Mouse (Mus musculus) stomach, embryonic 15.5 days (tissue): ENCODE measurements around the gene Prim1. TPM values are rescaled to one million over a fixed set of nuclear protein-coding genes. Genes with fewer than 3 reads are reported as not detected.
A peak's percentile ranks its signal among the peaks of the same experiment; 100 is the strongest.

Experiments used
- ATAC-seq: fragments of 200-750 bp; cut with Nextera tagmentation; 2 replicates; pipeline ENCODE4 v1.8.0; 2017; ENCODE audit warnings: low read depth, moderate number of reproducible peaks, moderate TSS enrichment; ENCODE audit not compliant: insufficient read depth, low FRiP score
- H3K27ac ChIP-seq: fragments of 300-500 bp; sonication (generic); 2 replicates; pipeline ENCODE4 v1.5.1; 2015; ENCODE audit warnings: mild to moderate bottlenecking, inconsistent platforms
- H3K27me3 ChIP-seq: fragments of 300-500 bp; sonication (generic); replicated peaks from 2 replicates; pipeline ENCODE4 v1.6.1; 2015; ENCODE audit warnings: inconsistent platforms
- H3K36me3 ChIP-seq: fragments of 300-500 bp; sonication (generic); 2 replicates; pipeline ENCODE4 v1.6.1; 2015; ENCODE audit warnings: inconsistent platforms
- H3K4me1 ChIP-seq: fragments of 300-500 bp; sonication (generic); 2 replicates; pipeline ENCODE4 v1.6.1; 2015; ENCODE audit warnings: inconsistent platforms
- H3K4me2 ChIP-seq: fragments of 300-500 bp; sonication (generic); 2 replicates; pipeline ENCODE4 v1.6.1; 2015; ENCODE audit warnings: mild to moderate bottlenecking, inconsistent platforms
- H3K4me3 ChIP-seq: fragments of 300-500 bp; sonication (generic); replicated peaks from 2 replicates; pipeline ENCODE4 v1.5.1; 2015; ENCODE audit warnings: inconsistent platforms
- H3K9ac ChIP-seq: fragments of 300-500 bp; sonication (generic); 2 replicates; pipeline ENCODE4 v1.6.1; 2015; ENCODE audit warnings: inconsistent platforms
- H3K9me3 ChIP-seq: fragments of 300-500 bp; sonication (generic); 2 replicates; pipeline ENCODE4 v1.6.1; 2016; ENCODE audit warnings: inconsistent platforms
- WGBS: fragments of 180-500 bp; shearing (Covaris S2); methylation state at CpG from one replicate; pipeline ENCODE4 v1.1.7; 2015; 5-methylcytosine and 5-hydroxymethylcytosine counted together
- polyA plus RNA-seq: library from polyadenylated mRNA; unstranded; fragments of >200 nt; fragmentation: Nextera tagmentation; extraction: Ambion mirVana; gene quantifications from 2 replicates; pipeline ENCODE4 v1.2.1, GENCODE M21; 2015

Gene Prim1
- polyA plus RNA-seq, 1 experiment from 2014 or later = 69.9 TPM

DNA sequence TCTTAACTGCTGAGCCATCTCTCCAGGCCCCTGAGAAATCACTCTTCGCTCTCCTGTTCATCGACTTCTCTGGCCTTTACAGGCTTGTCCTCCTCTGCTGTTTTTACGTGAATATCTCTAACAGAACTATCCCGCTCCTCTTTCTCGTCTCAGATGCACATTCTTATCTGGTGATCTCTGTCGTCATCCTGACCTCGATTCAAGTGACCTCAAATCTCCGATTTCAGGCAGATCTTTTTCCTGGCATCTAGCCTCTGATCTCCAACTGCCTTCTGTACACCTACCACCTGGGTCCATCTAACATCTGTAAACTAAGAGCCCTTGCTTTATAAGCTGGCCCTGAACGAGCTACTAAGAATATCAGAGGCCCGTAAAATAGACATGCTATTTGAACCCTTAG, 10.1 kb upstream of the Prim1 start:
- Histone ChIP-seq H3K4me1 (no peaks in the 10 kb centered on the region), H3K27me3 (no peaks in the 10 kb centered on the region), H3K27ac (no peak overlapping the region), H3K9me3 (no peaks in the 10 kb centered on the region), H3K4me3 (no peak overlapping the region), H3K9ac (no peak overlapping the region), H3K4me2 (no peak overlapping the region), H3K36me3 (no peaks in the 10 kb centered on the region)
- ATAC-seq = no peak
- WGBS = 77% methylated on average over 10 of the region's 10 CpGs

- H3K36me3 ChIP-seq = no peaks in the 10 kb centered on the region
- H3K4me2 ChIP-seq = no peak overlapping the region
- H3K4me1 ChIP-seq = no peaks in the 10 kb centered on the region
- H3K9ac ChIP-seq = no peak overlapping the region
- no peak overlapping the region for H3K27ac ChIP-seq
- H3K27me3 ChIP-seq = no peaks in the 10 kb centered on the region
- WGBS = 74% methylated on average over 8 of the region's 8 CpGs
- no peaks in the 10 kb centered on the region for H3K9me3 ChIP-seq
- H3K4me3 ChIP-seq = no peak overlapping the region
- peak; percentile 51; the same call in 1 of the 2 replicates for ATAC-seq
These were observed 9.5 kb upstream of the Prim1 start for GRCm38 (mm10) chr10:128005479-128005878.

DNA sequence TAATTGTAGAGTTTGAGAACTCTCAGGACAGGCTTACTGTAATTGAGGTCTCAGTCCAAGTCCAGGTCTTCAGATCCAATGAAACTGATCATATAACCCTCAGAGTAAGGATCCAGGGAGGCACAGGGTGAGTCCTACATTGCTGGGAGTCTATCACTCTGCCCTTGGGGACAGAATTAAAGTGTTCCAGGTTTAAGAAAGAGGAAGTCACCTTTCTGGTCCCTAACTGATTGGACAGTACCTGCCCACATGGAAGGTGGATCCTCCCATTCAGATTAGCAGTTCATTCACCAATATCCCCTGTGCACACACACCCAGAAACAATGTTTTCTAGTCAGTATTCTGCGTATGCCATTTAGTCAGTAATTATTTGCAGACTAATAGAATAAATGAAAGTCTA, 7.5 kb upstream of the Prim1 start, which contains the start of gene Hsd17b6:
Gene Hsd17b6 (minus strand): TSS at position 166 of the 400 bp plus-strand sequence.
- no peak within 1 kb of the TSS for H3K9ac ChIP-seq
- ATAC-seq = no peak
- H3K36me3 ChIP-seq = no peaks in the 10 kb centered on the region
- H3K9me3 ChIP-seq = no peaks in the 10 kb centered on the region
- no peaks in the 10 kb centered on the region for H3K4me1 ChIP-seq
- no peaks in the 10 kb centered on the region for H3K27me3 ChIP-seq
- no peak within 1 kb of the TSS for H3K4me3 ChIP-seq
- no peak within 1 kb of the TSS for H3K27ac ChIP-seq
- H3K4me2 ChIP-seq = no peak within 1 kb of the TSS
- WGBS = 93% methylated on average over 1 of the region's 1 CpGs

- H3K9me3 ChIP-seq = no peaks in the 10 kb centered on the region
- H3K4me2 ChIP-seq = no peak overlapping the region
- no peaks in the 10 kb centered on the region for H3K4me1 ChIP-seq
- ATAC-seq = peak; percentile 59; the same call in 1 of the 2 replicates
- 12% methylated on average over 4 of the region's 4 CpGs for WGBS
- H3K27me3 ChIP-seq = no peaks in the 10 kb centered on the region
- H3K9ac ChIP-seq = no peak overlapping the region
- H3K36me3 ChIP-seq = no peaks in the 10 kb centered on the region
- H3K4me3 ChIP-seq = no peak overlapping the region
- no peak overlapping the region for H3K27ac ChIP-seq
These were observed 6.6 kb upstream of the Prim1 start for GRCm38 (mm10) chr10:128008207-128008889.

DNA sequence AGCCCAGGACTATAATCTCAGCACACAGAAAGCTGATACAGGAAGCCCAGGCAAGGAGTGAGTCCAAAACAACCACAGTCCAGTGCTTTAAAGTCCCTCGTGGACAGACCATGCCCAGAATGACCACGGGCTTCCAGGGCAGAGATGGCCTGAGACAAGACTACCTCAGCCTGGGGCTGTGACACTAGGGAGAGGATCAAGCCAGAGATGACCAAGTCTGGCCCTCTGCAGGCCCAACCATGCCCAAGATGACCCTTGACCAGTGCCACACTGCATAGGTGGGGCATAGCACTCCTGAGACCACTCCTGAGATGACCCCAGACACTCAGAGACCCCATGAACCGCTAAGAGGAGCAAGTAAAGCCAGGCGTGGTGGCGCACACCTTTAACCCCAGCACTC, 5.2 kb upstream of the Prim1 start:
- no peak for ATAC-seq
- Histone ChIP-seq H3K4me1 (no peaks in the 10 kb centered on the region), H3K36me3 (no peaks in the 10 kb centered on the region), H3K27ac (no peak overlapping the region), H3K9ac (no peak overlapping the region), H3K4me2 (no peak overlapping the region), H3K27me3 (no peaks in the 10 kb centered on the region), H3K9me3 (no peaks in the 10 kb centered on the region), H3K4me3 (no peak overlapping the region)
- 80% methylated on average over 5 of the region's 5 CpGs for WGBS

GRCm38 (mm10) chr10:128022196-128022595, 7.2 kb downstream of the Prim1 start:
- no peak overlapping the region for H3K4me3 ChIP-seq
- no peak for ATAC-seq
- WGBS = 95% methylated on average over 5 of the region's 5 CpGs
- H3K9ac ChIP-seq = no peak overlapping the region
- H3K9me3 ChIP-seq = no peaks in the 10 kb centered on the region
- peaks cover 43% of the 10 kb centered on the region for H3K36me3 ChIP-seq
- no peak overlapping the region for H3K4me2 ChIP-seq
- no peaks in the 10 kb centered on the region for H3K27me3 ChIP-seq
- H3K4me1 ChIP-seq = no peaks in the 10 kb centered on the region
- H3K27ac ChIP-seq = no peak overlapping the region

GRCm38 (mm10) chr10:128023496-128023895, 8.5 kb downstream of the Prim1 start:
- Histone ChIP-seq H3K9ac (no peak overlapping the region), H3K27me3 (no peaks in the 10 kb centered on the region), H3K27ac (no peak overlapping the region), H3K9me3 (no peaks in the 10 kb centered on the region), H3K4me2 (no peak overlapping the region), H3K4me3 (no peak overlapping the region), H3K36me3 (peaks cover 43% of the 10 kb centered on the region), H3K4me1 (no peaks in the 10 kb centered on the region)
- WGBS = 94% methylated on average over 10 of the region's 10 CpGs
- ATAC-seq = no peak

GRCm38 (mm10) chr10:128029931-128030330, 15.0 kb downstream of the Prim1 start:
- Histone ChIP-seq H3K9ac (no peak overlapping the region), H3K36me3 (peaks cover 30% of the 10 kb centered on the region), H3K9me3 (no peaks in the 10 kb centered on the region), H3K27ac (no peak overlapping the region), H3K27me3 (no peaks in the 10 kb centered on the region), H3K4me3 (no peak overlapping the region), H3K4me1 (0 out of 2 replicates have a peak, but pooled peaks cover 4% of the 10 kb centered on the region), H3K4me2 (no peak overlapping the region)
- no peak for ATAC-seq
- 87% methylated on average over 7 of the region's 7 CpGs for WGBS

GRCm38 (mm10) chr10:128030860-128031259, 15.9 kb downstream of the Prim1 start:
- H3K27ac ChIP-seq = no peak overlapping the region
- no peak for ATAC-seq
- peaks cover 24% of the 10 kb centered on the region for H3K36me3 ChIP-seq
- 0 out of 2 replicates have a peak, but pooled peaks cover 5% of the 10 kb centered on the region for H3K4me1 ChIP-seq
- 54% methylated on average over 2 of the region's 2 CpGs for WGBS
- no peaks in the 10 kb centered on the region for H3K9me3 ChIP-seq
- H3K4me2 ChIP-seq = no peak overlapping the region
- no peak overlapping the region for H3K4me3 ChIP-seq
- no peak overlapping the region for H3K9ac ChIP-seq
- H3K27me3 ChIP-seq = no peaks in the 10 kb centered on the region

DNA sequence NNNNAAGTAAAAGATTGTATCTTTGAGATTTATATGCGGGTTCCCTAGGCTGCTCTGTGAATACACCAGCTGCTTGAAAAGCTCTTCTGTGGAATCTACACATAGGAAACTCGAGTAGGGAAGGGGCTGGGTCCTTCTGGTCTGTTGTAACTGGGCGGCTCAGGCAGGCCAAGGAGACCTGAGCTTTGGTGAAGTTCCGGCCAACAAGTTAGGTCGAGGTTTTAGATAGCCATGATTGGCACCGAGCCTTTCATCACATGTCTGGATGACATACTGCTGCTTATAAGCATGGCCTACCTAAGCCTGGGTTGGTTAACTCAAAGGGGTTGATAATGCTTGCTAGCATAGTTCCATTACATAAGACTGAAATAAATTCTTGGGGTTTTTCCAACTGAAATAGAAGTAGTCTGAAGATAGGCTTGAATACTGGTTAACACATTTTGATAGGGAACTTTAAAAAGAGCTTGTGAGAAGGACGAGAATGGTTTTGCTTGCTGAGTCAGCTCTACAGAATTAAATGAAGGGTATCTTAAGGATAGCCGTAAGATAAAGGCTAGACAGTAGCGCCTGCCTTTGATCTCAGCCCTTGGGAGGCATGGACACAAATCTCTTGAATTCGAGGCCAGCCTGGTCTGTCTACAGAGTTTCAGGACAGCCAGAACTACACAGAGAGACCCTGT, 21.9 kb downstream of the Prim1 start:
- Histone ChIP-seq H3K9ac (peak overlapping the region; percentile 99), H3K27me3 (no peaks in the 10 kb centered on the region), H3K9me3 (no peaks in the 10 kb centered on the region), H3K36me3 (peaks cover 31% of the 10 kb centered on the region), H3K27ac (peak overlapping the region; percentile 98), H3K4me1 (peaks cover 34% of the 10 kb centered on the region), H3K4me3 (peak overlapping the region; percentile 98), H3K4me2 (peak overlapping the region; percentile 77)
- 0 out of 2 replicates have a peak, but pooled peaks have one; percentile 6 for ATAC-seq
- WGBS = 4% methylated on average over 10 of the region's 10 CpGs

DNA sequence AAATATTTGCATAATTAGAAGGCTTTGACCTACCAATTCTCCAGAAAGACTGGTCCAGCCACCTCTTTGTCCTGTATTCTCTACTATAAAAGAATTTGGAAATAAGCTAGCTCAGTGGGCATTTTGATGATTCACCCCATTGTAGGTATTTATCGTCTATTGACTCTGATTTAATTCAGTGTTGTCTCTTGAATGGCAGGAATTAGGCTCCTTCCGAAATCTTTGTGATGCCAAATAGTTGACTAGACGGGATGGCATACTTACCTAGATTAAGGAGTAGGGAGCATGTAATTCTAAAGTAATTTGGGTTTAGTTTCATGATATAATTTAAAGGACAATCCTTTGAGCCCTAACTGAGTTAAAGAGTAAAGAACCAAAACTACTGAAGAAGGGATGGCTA, 23.0 kb downstream of the Prim1 start:
- H3K27me3 ChIP-seq = no peaks in the 10 kb centered on the region
- H3K9ac ChIP-seq = no peak overlapping the region
- ATAC-seq = no peak
- H3K4me2 ChIP-seq = peak overlapping the region; percentile 6; the same call in 1 of the 2 replicates
- H3K4me3 ChIP-seq = no peak overlapping the region
- peaks cover 31% of the 10 kb centered on the region for H3K36me3 ChIP-seq
- H3K9me3 ChIP-seq = no peaks in the 10 kb centered on the region
- WGBS = 65% methylated on average over 3 of the region's 3 CpGs
- H3K27ac ChIP-seq = no peak overlapping the region
- H3K4me1 ChIP-seq = peaks cover 34% of the 10 kb centered on the region

GRCm38 (mm10) chr10:128039167-128039566, 24.2 kb downstream of the Prim1 start:
- Histone ChIP-seq H3K9ac (no peak overlapping the region; the same call in 1 of the 2 replicates), H3K27ac (no peak overlapping the region)
- 30% methylated on average over 5 of the region's 5 CpGs for WGBS

More at GRCm38 (mm10) chr10:128039167-128039566, 24.2 kb downstream of the Prim1 start:
- H3K27me3 ChIP-seq = no peaks in the 10 kb centered on the region
- H3K4me2 ChIP-seq = peak overlapping the region; percentile 6; the same call in 1 of the 2 replicates
- peaks cover 35% of the 10 kb centered on the region for H3K4me1 ChIP-seq
- no peak for ATAC-seq
- peaks cover 42% of the 10 kb centered on the region for H3K36me3 ChIP-seq
- 0 out of 2 replicates have a peak overlapping the region, but pooled peaks have one; percentile 5 for H3K4me3 ChIP-seq
- H3K9me3 ChIP-seq = no peaks in the 10 kb centered on the region
